Mouse (Mus musculus) neural tube, embryonic 11.5 days (tissue): Measurements from ENCODE around the gene Ifnl2. TPM values are rescaled to one million over a fixed set of nuclear protein-coding genes. Genes with fewer than 3 reads are reported as not detected.

Experiments
- polyA plus RNA-seq: library from polyadenylated mRNA; unstranded; fragments of >200 nt; fragmentation: Nextera tagmentation; extraction: Ambion mirVana; gene quantifications from 2 replicates; pipeline ENCODE4 v1.2.1, GENCODE M21; 2014

Ifnl2 gene
- polyA plus RNA-seq, 1 experiment from 2014 or later: not detected

Other genes starting within 250 kb of the Ifnl2 start
- 17.6 and 18.3 TPM in 2 replicates for gene Eid2, start 242.6 kb downstream of the Ifnl2 start, polyA plus RNA-seq
- gene Eid2b, start 232.7 kb downstream of the Ifnl2 start, polyA plus RNA-seq: 17.1 and 19.0 TPM in 2 replicates
- gene Selenov, start 219.3 kb downstream of the Ifnl2 start, polyA plus RNA-seq: 0.45 and 0.66 TPM in 2 replicates
- 69.8 and 79.0 TPM in 2 replicates for gene Dll3, start 208.2 kb downstream of the Ifnl2 start, polyA plus RNA-seq
- gene Timm50, start 198.4 kb downstream of the Ifnl2 start, polyA plus RNA-seq: 199 and 219 TPM in 2 replicates
- gene Supt5, start 171.7 kb downstream of the Ifnl2 start, polyA plus RNA-seq: 89.7 and 101 TPM in 2 replicates
- 780 and 827 TPM in 2 replicates for gene Rps16, start 159.8 kb downstream of the Ifnl2 start, polyA plus RNA-seq
- gene Plekhg2, start 137.9 kb downstream of the Ifnl2 start, polyA plus RNA-seq: 50.5 and 54.5 TPM in 2 replicates
- 4.3 and 5.1 TPM in 2 replicates for gene Zfp36, start 130.2 kb downstream of the Ifnl2 start, polyA plus RNA-seq
- 45.8 and 48.8 TPM in 2 replicates for gene Med29, start 117.7 kb downstream of the Ifnl2 start, polyA plus RNA-seq
- 71.7 and 78.0 TPM in 2 replicates for gene Paf1, start 117.5 kb downstream of the Ifnl2 start, polyA plus RNA-seq
- gene Gmfg, start 73.0 kb downstream of the Ifnl2 start, polyA plus RNA-seq: 6.5 and 7.4 TPM in 2 replicates
- 7.6 and 9.9 TPM in 2 replicates for gene Lrfn1, start 58.5 kb downstream of the Ifnl2 start, polyA plus RNA-seq
- not detected in 2 replicates for gene Ifnl3, start 12.4 kb upstream of the Ifnl2 start, polyA plus RNA-seq
- not detected in 2 replicates for gene Sycn, start 30.4 kb upstream of the Ifnl2 start, polyA plus RNA-seq
- 0.15 TPM in 1 of 2 replicates, not detected in the other for gene Nccrp1, start 36.8 kb upstream of the Ifnl2 start, polyA plus RNA-seq
- 37.8 and 39.5 TPM in 2 replicates for gene Samd4b, start 87.7 kb upstream of the Ifnl2 start, polyA plus RNA-seq
- gene Pak4, start 87.7 kb upstream of the Ifnl2 start, polyA plus RNA-seq: 31.1 and 33.9 TPM in 2 replicates
- gene Acp7, start 120.9 kb upstream of the Ifnl2 start, polyA plus RNA-seq: not detected in 2 replicates
- 5.3 and 6.0 TPM in 2 replicates for gene Fbxo27, start 182.4 kb upstream of the Ifnl2 start, polyA plus RNA-seq
- 7.3 and 7.7 TPM in 2 replicates for gene Fbxo17, start 206.3 kb upstream of the Ifnl2 start, polyA plus RNA-seq
- gene Mrps12, start 231.4 kb upstream of the Ifnl2 start, polyA plus RNA-seq: 128 and 129 TPM in 2 replicates
- 28.8 and 32.4 TPM in 2 replicates for gene Sars2, start 231.5 kb upstream of the Ifnl2 start, polyA plus RNA-seq
- 1.1 and 1.9 TPM in 2 replicates for gene Ccer2, start 245.7 kb upstream of the Ifnl2 start, polyA plus RNA-seq